ENCODE assay signal across 16 mouse cellular contexts in the genomic region with DNA sequence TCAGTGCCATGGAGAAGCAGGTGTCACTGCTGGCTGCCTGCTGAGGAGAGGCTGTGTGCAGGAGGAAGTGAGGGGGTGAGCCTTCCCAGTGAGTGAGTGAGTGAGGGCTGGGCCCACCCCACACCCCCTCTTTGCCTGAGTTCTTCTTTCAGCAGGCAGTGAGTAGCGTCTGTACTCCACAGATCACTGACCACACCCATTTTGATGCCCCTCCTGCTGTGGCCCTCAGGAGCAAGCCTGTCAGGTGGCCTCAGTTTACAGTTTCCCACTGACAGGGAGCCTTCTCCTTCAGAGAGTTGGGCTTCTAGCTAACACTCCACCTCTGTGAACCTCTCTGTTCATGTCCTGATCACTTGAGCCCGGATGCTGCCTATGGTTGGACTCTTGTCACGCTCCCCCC.
"Had no signal": no experiment of that assay in that cellular context is flagged by ENCODE, and none has a peak within 500 bp of the region (broad histone marks: within the 10 kb centered on the region; RNA-seq: fewer than 3 reads in every experiment).

No protein-coding gene starts in this region.

- H3K27ac ChIP-seq: neural tube, embryonic 12.5 days; neural tube, embryonic 13.5 days; stomach, embryonic 15.5 days; stomach, postnatal 0 days had no signal

- DNase-seq: retina, postnatal 1 day; right cerebral cortex, adult 18-20 months; right cerebral cortex, postnatal 14 days; right cerebral cortex, postnatal 25 days; right cerebral cortex, postnatal 4 days; spleen, adult 18-20 months; thymus, adult 18-20 months; thymus, adult 2 months; thymus, postnatal 14 days; thymus, postnatal 25 days; thymus, postnatal 36 days; thymus, postnatal 4 days had no signal

- H3K9me3 ChIP-seq: neural tube, embryonic 13.5 days; stomach, embryonic 15.5 days had no signal

- H3K27me3 ChIP-seq: neural tube, embryonic 12.5 days; neural tube, embryonic 13.5 days; stomach, embryonic 15.5 days had no signal

- H3K4me2 ChIP-seq: neural tube, embryonic 12.5 days; neural tube, embryonic 13.5 days; stomach, embryonic 15.5 days had no signal

- H3K9ac ChIP-seq: neural tube, embryonic 12.5 days; neural tube, embryonic 13.5 days; stomach, embryonic 15.5 days had no signal

- H3K4me3 ChIP-seq: neural tube, embryonic 12.5 days; neural tube, embryonic 13.5 days; stomach, embryonic 15.5 days had no signal
